Mouse (Mus musculus) heart, postnatal 0 days (tissue): ENCODE data around the gene Gtf2h3.

Experiments used
- CTCF ChIP-seq: IDR thresholded peaks from 2 replicates; pipeline ENCODE4 v1.5.1; 2016; ENCODE audit warnings: antibody characterized with exemption, control low read depth, low read depth
- EP300 ChIP-seq: IDR thresholded peaks from 2 replicates; pipeline ENCODE4 v1.6.1; 2016; ENCODE audit warnings: antibody characterized with exemption, low read depth

- TF ChIP-seq CTCF (no peak), EP300 (no peak)
Measured at GRCm38 (mm10) chr5:124631685-124632084, 52.7 kb downstream of the Gtf2h3 start.
